Mouse (Mus musculus) thymus, adult 2 months (tissue): ENCODE data around the gene Zdhhc13.

Experiments used
- CTCF ChIP-seq: fragments of 200-500 bp; IDR thresholded peaks from 2 replicates; pipeline ENCODE4 v1.5.1; 2012; ENCODE audit warnings: mild to moderate bottlenecking, control low read depth, low read length, moderate library complexity, borderline replicate concordance; ENCODE audit not compliant: control insufficient read depth, poor library complexity, insufficient read depth; ENCODE audit errors: extremely low read depth
- POLR2A ChIP-seq: fragments of 200-500 bp; IDR thresholded peaks from 2 replicates; pipeline ENCODE4 v1.6.1; 2012; ENCODE audit warnings: mild to moderate bottlenecking, low read length, control low read depth, moderate library complexity; ENCODE audit not compliant: control insufficient read depth, poor library complexity, insufficient read depth; ENCODE audit errors: extremely low read depth

GRCm38 (mm10) chr7:48777721-48778504, 10.9 kb upstream of the Zdhhc13 start:
- no peak for TF ChIP-seq CTCF
- no peak for TF ChIP-seq POLR2A
